Mouse (Mus musculus) forebrain, embryonic 12.5 days (tissue): ENCODE results near the gene Lin7b. TPM values are rescaled to one million over a fixed set of nuclear protein-coding genes. Genes with fewer than 3 reads are reported as not detected.
"Not testable (repeated sequence)": the region's sequence is repeated elsewhere in the genome, so short reads cannot be mapped to it uniquely, and the experiment has no call there.

ENCODE experiments used
- ATAC-seq: fragments of 200-750 bp; cut with Nextera tagmentation; 2 replicates; pipeline ENCODE4 v1.8.0; 2017; ENCODE audit warnings: moderate TSS enrichment; ENCODE audit not compliant: low FRiP score
- H3K27ac ChIP-seq: fragments of 300-500 bp; sonication (generic); 2 replicates; pipeline ENCODE4 v1.5.1; 2016; ENCODE audit warnings: mild to moderate bottlenecking
- H3K27me3 ChIP-seq: fragments of 300-500 bp; sonication (generic); 2 replicates; pipeline ENCODE4 v1.6.1; 2016; ENCODE audit warnings: mild to moderate bottlenecking
- H3K36me3 ChIP-seq: fragments of 300-500 bp; sonication (generic); replicated peaks from 2 replicates; pipeline ENCODE4 v1.6.1; 2016; ENCODE audit warnings: mild to moderate bottlenecking
- H3K4me1 ChIP-seq: fragments of 300-500 bp; sonication (generic); 2 replicates; pipeline ENCODE4 v1.6.1; 2016
- H3K4me2 ChIP-seq: fragments of 300-500 bp; sonication (generic); 2 replicates; pipeline ENCODE4 v1.6.1; 2016; ENCODE audit warnings: mild to moderate bottlenecking, moderate library complexity
- H3K4me3 ChIP-seq: fragments of 300-500 bp; sonication (generic); replicated peaks from 2 replicates; pipeline ENCODE4 v1.5.1; 2016; ENCODE audit warnings: mild to moderate bottlenecking
- H3K9ac ChIP-seq: fragments of 300-500 bp; sonication (generic); 2 replicates; pipeline ENCODE4 v1.6.1; 2016; ENCODE audit warnings: mild to moderate bottlenecking
- H3K9me3 ChIP-seq: fragments of 300-500 bp; sonication (generic); 2 replicates; pipeline ENCODE4 v1.6.1; 2016
- WGBS: fragments of 180-500 bp; shearing (Covaris S2); methylation state at CpG from one replicate; pipeline ENCODE4 v1.1.7; 2016; 5-methylcytosine and 5-hydroxymethylcytosine counted together
- polyA plus RNA-seq: library from polyadenylated mRNA; unstranded; fragments of >200 nt; fragmentation: Nextera tagmentation; extraction: Ambion mirVana; gene quantifications from 2 replicates; pipeline ENCODE4 v1.2.1, GENCODE M21; 2016

Lin7b gene
- polyA plus RNA-seq, 1 experiment from 2014 or later, result 3.1 TPM

GRCm38 (mm10) chr7:45360404-45361125 lies 9.8 kb downstream of the Lin7b start:
- Histone ChIP-seq H3K27me3 (peaks cover 48% of the 10 kb centered on the region), H3K4me2 (0 out of 2 replicates have a peak overlapping the region, but pooled peaks have one; percentile 89)
- peak; percentile 5; the same call in 1 of the 2 replicates for ATAC-seq

GRCm38 (mm10) chr7:45359081-45359480 lies 11.3 kb downstream of the Lin7b start:
- peaks cover 39% of the 10 kb centered on the region for H3K27me3 ChIP-seq
- WGBS, result 68% methylated on average over 6 of the region's 11 CpGs

More at GRCm38 (mm10) chr7:45360404-45361125, 9.8 kb downstream of the Lin7b start:
- peaks cover 20% of the 10 kb centered on the region for H3K4me1 ChIP-seq
- peak overlapping the region; percentile 51; the same call in 1 of the 2 replicates for H3K4me3 ChIP-seq
- no peak overlapping the region for H3K27ac ChIP-seq
- 53% methylated on average over 18 of the region's 18 CpGs for WGBS
- no peak overlapping the region for H3K9ac ChIP-seq
- peaks cover 26% of the 10 kb centered on the region for H3K36me3 ChIP-seq
- no peaks in the 10 kb centered on the region for H3K9me3 ChIP-seq

GRCm38 (mm10) chr7:45356087-45356486 lies 14.3 kb downstream of the Lin7b start:
- WGBS, result 68% methylated on average over 13 of the region's 13 CpGs
- Histone ChIP-seq H3K4me3 (no peak overlapping the region), H3K4me2 (no peak overlapping the region), H3K9ac (no peak overlapping the region), H3K27ac (no peak overlapping the region), H3K27me3 (peaks cover 13% of the 10 kb centered on the region; the same call in 1 of the 2 replicates), H3K4me1 (no peaks in the 10 kb centered on the region), H3K9me3 (no peaks in the 10 kb centered on the region), H3K36me3 (peaks cover 63% of the 10 kb centered on the region)
- no peak for ATAC-seq

More at GRCm38 (mm10) chr7:45359081-45359480, 11.3 kb downstream of the Lin7b start:
- H3K4me3 ChIP-seq, ATAC-seq, H3K27ac ChIP-seq, H3K4me2 ChIP-seq, H3K9ac ChIP-seq, H3K9me3 ChIP-seq: not testable (repeated sequence)
- Histone ChIP-seq H3K4me1 (peaks cover 14% of the 10 kb centered on the region), H3K36me3 (peaks cover 40% of the 10 kb centered on the region)

- no peaks in the 10 kb centered on the region for H3K9me3 ChIP-seq
- H3K36me3 ChIP-seq, result peaks cover 66% of the 10 kb centered on the region
- 80% methylated on average over 15 of the region's 15 CpGs for WGBS
- H3K4me1 ChIP-seq, result no peaks in the 10 kb centered on the region
- H3K4me3 ChIP-seq, result no peak overlapping the region
- no peak overlapping the region for H3K4me2 ChIP-seq
- no peak overlapping the region for H3K9ac ChIP-seq
- no peak for ATAC-seq
- H3K27me3 ChIP-seq, result peaks cover 7% of the 10 kb centered on the region; the same call in 1 of the 2 replicates
- H3K27ac ChIP-seq, result no peak overlapping the region
These were observed 14.9 kb downstream of the Lin7b start for GRCm38 (mm10) chr7:45355318-45356020.

DNA sequence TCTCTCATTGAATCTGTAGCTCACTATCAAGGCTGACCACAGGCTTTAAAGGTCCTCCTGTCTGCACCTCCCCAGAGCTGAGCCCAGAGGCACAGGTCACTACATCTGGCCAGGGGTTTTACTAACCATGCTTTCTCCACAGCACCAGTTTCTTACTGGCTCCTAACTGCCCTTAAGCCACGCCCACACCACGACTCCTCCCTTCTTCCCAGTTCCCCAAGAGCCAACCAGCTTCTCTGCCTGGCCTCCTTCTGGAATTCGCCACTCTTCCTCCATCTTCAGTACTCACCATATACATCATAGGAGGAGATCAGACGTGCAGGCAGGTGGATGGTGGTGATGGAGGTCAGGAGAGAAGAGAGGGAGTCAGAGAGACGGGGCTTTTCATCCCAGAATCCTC lies 17.3 kb downstream of the Lin7b start:
- H3K27ac ChIP-seq, result no peak overlapping the region
- H3K4me3 ChIP-seq, result no peak overlapping the region
- no peaks in the 10 kb centered on the region; the same call in 1 of the 2 replicates for H3K27me3 ChIP-seq
- no peak for ATAC-seq
- peaks cover 76% of the 10 kb centered on the region for H3K36me3 ChIP-seq
- no peaks in the 10 kb centered on the region for H3K4me1 ChIP-seq
- whole genome bisulfite sequencing, result 19% methylated on average over 5 of the region's 5 CpGs
- no peaks in the 10 kb centered on the region for H3K9me3 ChIP-seq
- no peak overlapping the region for H3K4me2 ChIP-seq
- H3K9ac ChIP-seq, result no peak overlapping the region

- Histone ChIP-seq H3K27ac (no peak overlapping the region), H3K36me3 (peaks cover 47% of the 10 kb centered on the region), H3K9me3 (no peaks in the 10 kb centered on the region), H3K9ac (no peak overlapping the region), H3K4me2 (no peak overlapping the region), H3K4me3 (no peak overlapping the region), H3K27me3 (0 out of 2 replicates have a peak, but pooled peaks cover 8% of the 10 kb centered on the region), H3K4me1 (no peaks in the 10 kb centered on the region)
- no peak for ATAC-seq
- WGBS, result 79% methylated on average over 13 of the region's 13 CpGs
These were observed 23.5 kb downstream of the Lin7b start for GRCm38 (mm10) chr7:45346905-45347304.

DNA sequence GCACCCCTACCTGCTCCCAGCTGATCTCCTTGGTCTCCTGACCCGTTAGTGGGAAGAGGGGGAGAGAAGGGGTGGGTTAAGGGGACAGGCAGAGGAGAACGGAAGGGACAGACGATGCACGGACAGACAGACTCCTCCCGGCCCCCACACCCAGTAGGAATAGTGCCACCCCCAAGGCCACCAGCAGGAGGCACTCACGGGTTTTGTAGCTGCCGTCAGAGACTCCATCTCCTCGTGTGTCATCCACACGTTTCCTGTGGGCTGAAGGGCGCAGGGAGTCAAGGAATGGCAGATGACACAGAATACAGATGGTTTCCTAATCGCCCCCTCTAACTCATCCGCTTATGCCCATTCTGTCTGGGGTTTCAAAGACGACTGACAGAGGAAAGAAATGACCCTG lies 26.8 kb downstream of the Lin7b start:
- H3K9ac ChIP-seq, result no peak overlapping the region
- H3K4me2 ChIP-seq, result no peak overlapping the region
- H3K27ac ChIP-seq, result no peak overlapping the region
- peaks cover 24% of the 10 kb centered on the region for H3K36me3 ChIP-seq
- peaks cover 31% of the 10 kb centered on the region for H3K4me1 ChIP-seq
- no peak overlapping the region for H3K4me3 ChIP-seq
- WGBS, result 36% methylated on average over 13 of the region's 13 CpGs
- no peaks in the 10 kb centered on the region for H3K9me3 ChIP-seq
- peaks cover 20% of the 10 kb centered on the region; the same call in 1 of the 2 replicates for H3K27me3 ChIP-seq
- ATAC-seq, result no peak

- Histone ChIP-seq H3K4me2 (no peak overlapping the region), H3K27ac (no peak overlapping the region), H3K4me3 (no peak overlapping the region), H3K27me3 (peaks cover 32% of the 10 kb centered on the region), H3K9ac (no peak overlapping the region), H3K4me1 (peaks cover 40% of the 10 kb centered on the region), H3K9me3 (no peaks in the 10 kb centered on the region), H3K36me3 (peaks cover 12% of the 10 kb centered on the region)
- ATAC-seq, result no peak
- 92% methylated on average over 11 of the region's 11 CpGs for WGBS
These were observed 28.3 kb downstream of the Lin7b start for GRCm38 (mm10) chr7:45342081-45342480.

DNA sequence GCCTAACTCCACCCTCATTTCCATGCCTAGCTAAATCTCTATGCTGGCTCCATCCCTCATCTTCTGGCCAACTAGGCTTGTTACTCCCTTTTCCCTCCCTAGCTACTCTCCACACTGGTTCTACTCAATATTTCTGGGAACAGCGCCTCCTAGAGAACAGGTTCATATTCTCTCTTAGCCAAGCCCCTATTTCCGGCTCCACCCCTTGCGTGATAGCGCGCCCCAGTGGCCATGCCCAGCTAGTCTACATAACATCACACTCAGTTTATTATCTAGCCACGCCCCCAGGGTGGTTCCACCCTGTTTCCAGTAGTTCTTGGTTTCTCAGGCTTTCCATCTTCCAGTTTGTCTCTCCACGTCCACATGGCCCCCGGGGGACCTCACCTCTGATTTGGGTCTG lies 29.1 kb downstream of the Lin7b start:
- Histone ChIP-seq H3K4me3 (no peak overlapping the region), H3K4me1 (peaks cover 40% of the 10 kb centered on the region), H3K4me2 (peak overlapping the region; percentile 85), H3K27me3 (peaks cover 40% of the 10 kb centered on the region), H3K36me3 (peaks cover 6% of the 10 kb centered on the region), H3K9me3 (no peaks in the 10 kb centered on the region), H3K9ac (no peak overlapping the region), H3K27ac (no peak overlapping the region)
- WGBS, result 6% methylated on average over 8 of the region's 8 CpGs
- ATAC-seq, result no peak

DNA sequence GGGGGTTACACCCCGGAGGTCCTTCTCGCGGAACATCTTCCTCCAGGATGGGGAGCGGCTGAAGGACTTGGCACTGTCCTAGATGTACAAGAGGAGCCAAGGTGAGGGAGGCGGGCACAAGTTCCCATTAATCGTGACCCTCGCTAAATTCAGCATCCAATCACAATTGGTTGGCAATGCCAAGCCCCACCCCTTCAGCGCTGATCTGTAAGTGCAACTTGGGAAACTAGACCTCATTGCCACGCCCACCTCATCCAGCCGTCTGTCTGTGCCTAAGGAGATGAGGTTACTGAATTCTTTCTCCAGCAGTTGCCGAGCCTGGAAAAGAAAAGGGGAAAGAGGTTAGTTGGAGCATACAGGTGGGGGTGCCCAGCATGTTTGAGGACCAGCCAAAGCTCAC lies 29.7 kb downstream of the Lin7b start:
- H3K27me3 ChIP-seq, result peaks cover 43% of the 10 kb centered on the region
- peak overlapping the region; percentile 50 for H3K4me3 ChIP-seq
- peaks cover under 1% of the 10 kb centered on the region; the same call in 1 of the 2 replicates for H3K36me3 ChIP-seq
- no peaks in the 10 kb centered on the region for H3K9me3 ChIP-seq
- no peak for ATAC-seq
- peaks cover 40% of the 10 kb centered on the region for H3K4me1 ChIP-seq
- H3K27ac ChIP-seq, result 0 out of 2 replicates have a peak overlapping the region, but pooled peaks have one; percentile 42
- H3K9ac ChIP-seq, result peak overlapping the region; percentile 71
- peak overlapping the region; percentile 85 for H3K4me2 ChIP-seq
- 1% methylated on average over 11 of the region's 11 CpGs for WGBS

- H3K4me1 ChIP-seq, result peaks cover 40% of the 10 kb centered on the region
- peak overlapping the region; percentile 71 for H3K9ac ChIP-seq
- H3K36me3 ChIP-seq, result no peaks in the 10 kb centered on the region; the same call in 1 of the 2 replicates
- WGBS, result 1% methylated on average over 11 of the region's 11 CpGs
- H3K4me3 ChIP-seq, result peak overlapping the region; percentile 50
- peak overlapping the region; percentile 85 for H3K4me2 ChIP-seq
- H3K9me3 ChIP-seq, result no peaks in the 10 kb centered on the region
- H3K27ac ChIP-seq, result peak overlapping the region; percentile 50; the same call in 1 of the 2 replicates
- H3K27me3 ChIP-seq, result peaks cover 43% of the 10 kb centered on the region
- ATAC-seq, result no peak
These were observed 30.3 kb downstream of the Lin7b start for GRCm38 (mm10) chr7:45340066-45340442.

- H3K27ac ChIP-seq, result peak overlapping the region; percentile 60
- H3K4me2 ChIP-seq, result peak overlapping the region; percentile 85
- H3K4me3 ChIP-seq, result peak overlapping the region; percentile 50
- peak; percentile 84 for ATAC-seq
- H3K27me3 ChIP-seq, result peaks cover 49% of the 10 kb centered on the region
- no peaks in the 10 kb centered on the region for H3K36me3 ChIP-seq
- H3K4me1 ChIP-seq, result peaks cover 45% of the 10 kb centered on the region
- under 1% methylated on average over 39 of the region's 39 CpGs for WGBS
- H3K9ac ChIP-seq, result peak overlapping the region; percentile 71
- no peaks in the 10 kb centered on the region for H3K9me3 ChIP-seq
These were observed 30.8 kb downstream of the Lin7b start for GRCm38 (mm10) chr7:45339410-45340065.
